Mouse (Mus musculus) G1E (cell line): ENCODE results near the gene Map4k2. TPM values are rescaled to one million over a fixed set of nuclear protein-coding genes. Genes with fewer than 3 reads are reported as not detected.

Source experiments
- ATAC-seq: 2 replicates; pipeline ENCODE4 v1.8.0; 2016; ENCODE audit warnings: mild to moderate bottlenecking; ENCODE audit not compliant: insufficient number of reproducible peaks, poor library complexity, low FRiP score, severe bottlenecking; ENCODE audit errors: extremely low read depth
- DNase-seq: peaks from one replicate; pipeline ENCODE4 v3.0.0; 2012; ENCODE audit warnings: low spot score
- H3K27me3 ChIP-seq: 2 replicates; pipeline ENCODE4 v1.6.1; 2012; ENCODE audit warnings: mild to moderate bottlenecking, low read length, inconsistent platforms; ENCODE audit not compliant: insufficient read depth
- H3K36me3 ChIP-seq: replicated peaks from 2 replicates; pipeline ENCODE3; 2012; ENCODE audit warnings: mild to moderate bottlenecking, inconsistent platforms
- H3K4me1 ChIP-seq: 2 replicates; pipeline ENCODE4 v1.6.1; 2012; ENCODE audit warnings: low read depth, low read length, inconsistent platforms, mixed read lengths; ENCODE audit not compliant: insufficient read depth
- H3K4me3 ChIP-seq: 2 replicates; pipeline ENCODE4 v1.5.1; 2012; ENCODE audit warnings: low read depth, mild to moderate bottlenecking, inconsistent platforms, low read length, moderate library complexity, mixed read lengths
- H3K9me3 ChIP-seq: replicated peaks from 2 replicates; pipeline ENCODE4 v1.6.1; 2012; ENCODE audit warnings: inconsistent platforms
- CTCF ChIP-seq: IDR thresholded peaks from 2 replicates; pipeline ENCODE4 v1.5.1; 2012; ENCODE audit warnings: low read depth, low read length, inconsistent platforms, mixed read lengths
- GATA1 ChIP-seq: IDR thresholded peaks from 2 replicates; pipeline ENCODE4 v1.6.1; 2012; ENCODE audit warnings: borderline replicate concordance, low read length, inconsistent platforms, mixed read lengths
- GATA2 ChIP-seq: IDR thresholded peaks from 2 replicates; pipeline ENCODE4 v1.6.1; 2012; ENCODE audit warnings: low read depth, low read length, inconsistent platforms, borderline replicate concordance
- POLR2AphosphoS5 ChIP-seq: IDR thresholded peaks from 2 replicates; pipeline ENCODE4 v1.6.1; 2012; ENCODE audit warnings: low read depth, low read length, inconsistent platforms; ENCODE audit not compliant: insufficient replicate concordance
- TAL1 ChIP-seq: conservative IDR thresholded peaks from 2 replicates; pipeline ENCODE4 v1.6.1; 2012; ENCODE audit warnings: low read depth, low read length, inconsistent platforms, mixed read lengths
- polyA plus RNA-seq: library from polyadenylated mRNA; stranded (reverse); fragments of >175 nt; gene quantifications from 2 replicates; pipeline ENCODE4 v1.2.3, GENCODE M21; 2012
- total RNA-seq, 2 experiments: library from RNA; stranded (forward) in 1 of 2; stranded (reverse) in 1 of 2; fragments of 200-1000 nt in 1 of 2; fragments of >200 nt in 1 of 2; fragmentation: Nextera tagmentation in 1 of 2; gene quantifications; 2 replicates each; pipeline ENCODE4 v1.2.3; 2014 to 2017

Map4k2 gene
- total and polyA plus RNA-seq, 3 experiments, result 13.2 to 26.6 (median 13.4) TPM

GRCm38 (mm10) chr19:6363091-6363410, 22.1 kb downstream of the Map4k2 start:
- H3K4me1 ChIP-seq, result peaks cover 29% of the 10 kb centered on the region
- no peak for DNase-seq
- ATAC-seq, result no peak
- TF ChIP-seq CTCF, result no peak
- TF ChIP-seq GATA2, result no peak
- no peak for TF ChIP-seq POLR2AphosphoS5
- TF ChIP-seq TAL1, result no peak
- no peak for TF ChIP-seq GATA1
- peak overlapping the region; percentile 97 for H3K4me3 ChIP-seq
- H3K27me3 ChIP-seq, result no peaks in the 10 kb centered on the region
- H3K36me3 ChIP-seq, result peaks cover 65% of the 10 kb centered on the region
- H3K9me3 ChIP-seq, result no peaks in the 10 kb centered on the region

- ATAC-seq, result peak; percentile 93
Observed at GRCm38 (mm10) chr19:6363411-6364240, 22.7 kb downstream of the Map4k2 start, which contains the start of gene Sf1. Gene Sf1, plus strand, starts transcription at chr19:6363690.

GRCm38 (mm10) chr19:6364317-6364725, 23.4 kb downstream of the Map4k2 start:
- no peak for ATAC-seq

More at GRCm38 (mm10) chr19:6363411-6364240, 22.7 kb downstream of the Map4k2 start, which contains the start of gene Sf1:
- H3K27me3 ChIP-seq, result no peaks in the 10 kb centered on the region
- no peaks in the 10 kb centered on the region for H3K9me3 ChIP-seq
- peak; percentile 98 for DNase-seq
- peak within 1 kb of the TSS; percentile 97 for H3K4me3 ChIP-seq
- no peak for TF ChIP-seq CTCF
- no peak for TF ChIP-seq GATA2
- TF ChIP-seq POLR2AphosphoS5, result no peak
- no peak for TF ChIP-seq GATA1
- no peak for TF ChIP-seq TAL1
- H3K36me3 ChIP-seq, result peaks cover 69% of the 10 kb centered on the region
- H3K4me1 ChIP-seq, result peaks cover 35% of the 10 kb centered on the region

GRCm38 (mm10) chr19:6364842-6365241, 23.9 kb downstream of the Map4k2 start:
- no peaks in the 10 kb centered on the region for H3K9me3 ChIP-seq
- DNase-seq, result no peak
- peaks cover 41% of the 10 kb centered on the region for H3K4me1 ChIP-seq
- H3K4me3 ChIP-seq, result peak overlapping the region; percentile 97
- H3K27me3 ChIP-seq, result no peaks in the 10 kb centered on the region
- TF ChIP-seq GATA1, result no peak
- no peak for TF ChIP-seq GATA2
- TF ChIP-seq POLR2AphosphoS5, result no peak
- TF ChIP-seq CTCF, result no peak
- peaks cover 73% of the 10 kb centered on the region for H3K36me3 ChIP-seq
- no peak for ATAC-seq

More at GRCm38 (mm10) chr19:6364317-6364725, 23.4 kb downstream of the Map4k2 start:
- Histone ChIP-seq H3K27me3 (no peaks in the 10 kb centered on the region), H3K4me3 (peak overlapping the region; percentile 97), H3K9me3 (no peaks in the 10 kb centered on the region), H3K4me1 (peaks cover 40% of the 10 kb centered on the region), H3K36me3 (peaks cover 70% of the 10 kb centered on the region)
- TF ChIP-seq POLR2AphosphoS5 (no peak), TAL1 (no peak), GATA1 (no peak), CTCF (no peak), GATA2 (no peak)
- peak; percentile 71 for DNase-seq

- peaks cover 84% of the 10 kb centered on the region for H3K4me1 ChIP-seq
- ATAC-seq, result no peak
Observed at GRCm38 (mm10) chr19:6370175-6370574, 29.2 kb downstream of the Map4k2 start.

GRCm38 (mm10) chr19:6372433-6372832, 31.5 kb downstream of the Map4k2 start:
- no peak for TF ChIP-seq GATA1
- TF ChIP-seq CTCF, result no peak
- no peak for TF ChIP-seq GATA2
- TF ChIP-seq TAL1, result no peak
- no peak for TF ChIP-seq POLR2AphosphoS5
- Histone ChIP-seq H3K4me3 (no peak overlapping the region), H3K36me3 (peaks cover 98% of the 10 kb centered on the region), H3K9me3 (no peaks in the 10 kb centered on the region), H3K27me3 (no peaks in the 10 kb centered on the region), H3K4me1 (peaks cover 73% of the 10 kb centered on the region)
- DNase-seq (no peak), ATAC-seq (no peak)

More at GRCm38 (mm10) chr19:6370175-6370574, 29.2 kb downstream of the Map4k2 start:
- no peak for DNase-seq
- Histone ChIP-seq H3K9me3 (no peaks in the 10 kb centered on the region), H3K36me3 (peaks cover 98% of the 10 kb centered on the region), H3K27me3 (no peaks in the 10 kb centered on the region), H3K4me3 (no peak overlapping the region)
- TF ChIP-seq POLR2AphosphoS5 (no peak), TAL1 (no peak), GATA2 (no peak), GATA1 (no peak), CTCF (no peak)
